Mouse (Mus musculus) brain, embryonic 18.5 days (tissue): ENCODE measurements around the gene Lyzl4.

ENCODE experiments used
- DNase-seq: peaks from one replicate; pipeline ENCODE4 v3.0.0-alpha.2; 2012; ENCODE audit warnings: low read depth, low spot score

The Lyzl4 gene

GRCm38 (mm10) chr9:121528605-121529357, 113.1 kb downstream of the Lyzl4 start:
- no peak for DNase-seq
